Mouse (Mus musculus) forebrain, postnatal 0 days (tissue): ENCODE measurements at regions not wholly inside any gene's neighbourhood (a gene's known extent, or its start where the extent isn't known, plus 50 kb on each side); places are given as distances from the start of the nearest gene placed in this dataset.

Experiments
- ATAC-seq: fragments of 200-750 bp; cut with Nextera tagmentation; 2 replicates; pipeline ENCODE4 v1.8.0; 2017; ENCODE audit warnings: mild to moderate bottlenecking, moderate library complexity
- DNase-seq: peaks from one replicate; pipeline ENCODE4 v3.0.0-alpha.2; 2015
- H3K27ac ChIP-seq: fragments of 300-500 bp; sonication (generic); 2 replicates; pipeline ENCODE4 v1.5.1; 2014; ENCODE audit warnings: low read depth, mild to moderate bottlenecking, antibody characterized with exemption, low read length, moderate library complexity, mixed read lengths
- H3K27me3 ChIP-seq: fragments of 300-500 bp; sonication (generic); 2 replicates; pipeline ENCODE4 v1.6.1; 2014; ENCODE audit warnings: mild to moderate bottlenecking, low read length, mixed read lengths; ENCODE audit not compliant: insufficient read depth
- H3K36me3 ChIP-seq: fragments of 300-500 bp; sonication (generic); 2 replicates; pipeline ENCODE4 v1.6.1; 2014; ENCODE audit warnings: mild to moderate bottlenecking, moderate library complexity; ENCODE audit not compliant: insufficient read depth
- H3K4me1 ChIP-seq: fragments of 300-500 bp; sonication (generic); 2 replicates; pipeline ENCODE4 v1.6.1; 2014; ENCODE audit warnings: antibody characterized with exemption; ENCODE audit not compliant: insufficient read depth
- H3K4me2 ChIP-seq: fragments of 300-500 bp; sonication (generic); 2 replicates; pipeline ENCODE4 v1.6.1; 2014; ENCODE audit warnings: low read depth, mild to moderate bottlenecking, moderate library complexity
- H3K4me3 ChIP-seq: fragments of 300-500 bp; sonication (generic); 2 replicates; pipeline ENCODE4 v1.5.1; 2014; ENCODE audit warnings: low read depth, low read length, mixed read lengths
- H3K9ac ChIP-seq: fragments of 300-500 bp; sonication (generic); 2 replicates; pipeline ENCODE4 v1.6.1; 2014; ENCODE audit warnings: mild to moderate bottlenecking
- H3K9me3 ChIP-seq: fragments of 300-500 bp; sonication (generic); 2 replicates; pipeline ENCODE4 v1.6.1; 2016; ENCODE audit warnings: low read length
- CTCF ChIP-seq: sonication (generic); IDR thresholded peaks from 2 replicates; pipeline ENCODE4 v1.5.1; 2016; ENCODE audit warnings: antibody characterized with exemption, control low read depth, low read depth
- WGBS: fragments of 180-500 bp; shearing (Covaris S2); extraction: QIAGEN DNeasy Blood & Tissue Kit; methylation state at CpG from one replicate; pipeline ENCODE4 v1.1.7; 2014; 5-methylcytosine and 5-hydroxymethylcytosine counted together

GRCm38 (mm10) chr17:4641166-4641565 lies 353.0 kb upstream of the Arid1b start:
- Histone ChIP-seq H3K4me1 (no peaks in the 10 kb centered on the region), H3K4me3 (no peak overlapping the region), H3K4me2 (no peak overlapping the region), H3K27me3 (no peaks in the 10 kb centered on the region), H3K27ac (no peak overlapping the region), H3K9ac (no peak overlapping the region), H3K36me3 (no peaks in the 10 kb centered on the region), H3K9me3 (no peaks in the 10 kb centered on the region)
- no peak for ATAC-seq
- no peak for TF ChIP-seq CTCF
- WGBS, result 44% methylated on average over 4 of the region's 4 CpGs
- no peak for DNase-seq

- no peaks in the 10 kb centered on the region for H3K4me1 ChIP-seq
- WGBS, result 80% methylated on average over 1 of the region's 1 CpGs
Measured at GRCm38 (mm10) chr17:4642046-4642445, 352.1 kb upstream of the Arid1b start.

GRCm38 (mm10) chr17:4643343-4643742 lies 350.8 kb upstream of the Arid1b start:
- no peak overlapping the region for H3K27ac ChIP-seq
- H3K4me2 ChIP-seq, result no peak overlapping the region
- no peaks in the 10 kb centered on the region for H3K4me1 ChIP-seq
- H3K27me3 ChIP-seq, result no peaks in the 10 kb centered on the region
- H3K9ac ChIP-seq, result no peak overlapping the region
- WGBS, result 58% methylated on average over 6 of the region's 6 CpGs
- peak; percentile 54 for DNase-seq
- peak; percentile 34; the same call in 1 of the 2 replicates for ATAC-seq
- TF ChIP-seq CTCF, result 0 out of 2 replicates have a peak, but pooled peaks have one; percentile 4
- H3K36me3 ChIP-seq, result no peaks in the 10 kb centered on the region
- no peak overlapping the region for H3K4me3 ChIP-seq
- no peaks in the 10 kb centered on the region for H3K9me3 ChIP-seq

More at GRCm38 (mm10) chr17:4642046-4642445, 352.1 kb upstream of the Arid1b start:
- Histone ChIP-seq H3K4me3 (no peak overlapping the region), H3K9ac (no peak overlapping the region), H3K36me3 (no peaks in the 10 kb centered on the region), H3K27me3 (no peaks in the 10 kb centered on the region), H3K9me3 (no peaks in the 10 kb centered on the region), H3K4me2 (no peak overlapping the region), H3K27ac (no peak overlapping the region)
- ATAC-seq, result no peak
- no peak for TF ChIP-seq CTCF
- DNase-seq, result no peak

- Histone ChIP-seq H3K4me3 (no peak overlapping the region), H3K27me3 (no peaks in the 10 kb centered on the region), H3K27ac (no peak overlapping the region), H3K4me2 (no peak overlapping the region), H3K9me3 (no peaks in the 10 kb centered on the region), H3K9ac (no peak overlapping the region), H3K36me3 (no peaks in the 10 kb centered on the region), H3K4me1 (no peaks in the 10 kb centered on the region)
- TF ChIP-seq CTCF, result no peak
- WGBS, result 91% methylated on average over 4 of the region's 4 CpGs
- DNase-seq (no peak), ATAC-seq (no peak)
Measured at GRCm38 (mm10) chr17:4648603-4649002, 345.5 kb upstream of the Arid1b start.

- H3K27me3 ChIP-seq, result no peaks in the 10 kb centered on the region
- H3K36me3 ChIP-seq, result no peaks in the 10 kb centered on the region
- no peak overlapping the region for H3K9ac ChIP-seq
- H3K4me2 ChIP-seq, result no peak overlapping the region
- WGBS, result 49% methylated on average over 3 of the region's 3 CpGs
- H3K27ac ChIP-seq, result no peak overlapping the region
- no peaks in the 10 kb centered on the region for H3K9me3 ChIP-seq
- no peak for TF ChIP-seq CTCF
- no peaks in the 10 kb centered on the region for H3K4me1 ChIP-seq
- ATAC-seq (no peak), DNase-seq (no peak)
- no peak overlapping the region for H3K4me3 ChIP-seq
Measured at GRCm38 (mm10) chr17:4654221-4654620, 339.9 kb upstream of the Arid1b start.

- no peaks in the 10 kb centered on the region for H3K9me3 ChIP-seq
- H3K4me1 ChIP-seq, result no peaks in the 10 kb centered on the region
- DNase-seq (no peak), ATAC-seq (no peak)
- H3K9ac ChIP-seq, result no peak overlapping the region
- WGBS, result 69% methylated on average over 5 of the region's 5 CpGs
- no peak overlapping the region for H3K27ac ChIP-seq
- no peaks in the 10 kb centered on the region for H3K27me3 ChIP-seq
- no peak overlapping the region for H3K4me2 ChIP-seq
- no peaks in the 10 kb centered on the region for H3K36me3 ChIP-seq
- H3K4me3 ChIP-seq, result no peak overlapping the region
- no peak for TF ChIP-seq CTCF
Measured at GRCm38 (mm10) chr17:4661996-4662395, 332.1 kb upstream of the Arid1b start.

- Histone ChIP-seq H3K4me2 (no peak overlapping the region), H3K4me3 (no peak overlapping the region), H3K27ac (no peak overlapping the region), H3K36me3 (no peaks in the 10 kb centered on the region), H3K4me1 (no peaks in the 10 kb centered on the region), H3K27me3 (no peaks in the 10 kb centered on the region), H3K9me3 (no peaks in the 10 kb centered on the region), H3K9ac (no peak overlapping the region)
- WGBS, result 37% methylated on average over 3 of the region's 3 CpGs
- no peak for TF ChIP-seq CTCF
- ATAC-seq, result no peak
- DNase-seq, result no peak
Measured at GRCm38 (mm10) chr17:4668511-4668910, 325.6 kb upstream of the Arid1b start.

GRCm38 (mm10) chr17:4673271-4673670 lies 320.9 kb upstream of the Arid1b start:
- Histone ChIP-seq H3K27ac (no peak overlapping the region), H3K4me1 (no peaks in the 10 kb centered on the region), H3K9me3 (no peaks in the 10 kb centered on the region), H3K9ac (no peak overlapping the region), H3K4me2 (no peak overlapping the region), H3K36me3 (no peaks in the 10 kb centered on the region), H3K4me3 (no peak overlapping the region), H3K27me3 (no peaks in the 10 kb centered on the region)
- DNase-seq (no peak), ATAC-seq (no peak)
- TF ChIP-seq CTCF, result no peak
- WGBS, result 71% methylated on average over 2 of the region's 2 CpGs
